Mouse (Mus musculus): ENCODE measurements around the gene Tor1aip2.

DNA sequence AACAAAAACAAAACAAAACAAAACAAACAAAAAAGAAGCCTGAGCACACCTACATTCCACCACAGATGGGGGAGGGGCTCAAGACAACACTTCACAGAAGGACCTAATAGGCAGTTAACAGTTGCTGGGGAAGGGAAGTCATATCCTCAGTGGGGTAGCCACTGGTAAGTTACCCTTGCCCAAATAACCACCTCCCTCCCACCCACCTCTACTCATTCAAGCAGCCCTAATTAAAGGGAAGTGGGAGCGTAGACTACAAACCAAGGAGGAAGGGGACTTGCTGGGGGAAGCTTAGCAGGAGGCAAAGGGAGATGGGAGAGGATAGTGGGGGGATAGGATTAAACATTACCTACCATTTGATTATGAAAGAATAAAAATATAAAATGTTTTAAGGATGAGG, 14.8 kb upstream of the Tor1aip2 start:
- TF ChIP-seq POLR2A (IDR thresholded peaks at IDR 0.05; ENCODE audit: low read depth, low read length) (no peak), CTCF (conservative IDR thresholded peaks at IDR 0.05; ENCODE audit: insufficient read depth, insufficient read length, low read depth, low read length) (no peak)
